Mouse (Mus musculus) testis, adult 2 months (tissue): Measurements from ENCODE around the gene Gabpa. TPM values are rescaled to one million over a fixed set of nuclear protein-coding genes. Genes with fewer than 3 reads are reported as not detected.

ENCODE experiments used
- H3K27ac ChIP-seq: fragments of 200-500 bp; 2 replicates; pipeline ENCODE4 v1.5.1; 2012; ENCODE audit warnings: low read depth, low read length; ENCODE audit not compliant: control insufficient read depth, insufficient read depth
- H3K27me3 ChIP-seq: fragments of 200-500 bp; 2 replicates; pipeline ENCODE4 v1.6.1; 2012; ENCODE audit warnings: mild to moderate bottlenecking, low read length, moderate library complexity; ENCODE audit not compliant: control insufficient read depth, insufficient read depth
- H3K36me3 ChIP-seq: fragments of 200-500 bp; 2 replicates; pipeline ENCODE4 v1.6.1; 2012; ENCODE audit warnings: mild to moderate bottlenecking, low read length; ENCODE audit not compliant: control insufficient read depth, insufficient read depth
- H3K4me1 ChIP-seq: fragments of 200-500 bp; 2 replicates; pipeline ENCODE4 v1.6.1; 2012; ENCODE audit warnings: low read length; ENCODE audit not compliant: control insufficient read depth, insufficient read depth
- H3K4me3 ChIP-seq: fragments of 200-500 bp; 2 replicates; pipeline ENCODE4 v1.5.1; 2012; ENCODE audit warnings: low read depth, mild to moderate bottlenecking, low read length, moderate library complexity, mixed read lengths; ENCODE audit not compliant: control insufficient read depth
- CTCF ChIP-seq: fragments of 200-500 bp; IDR thresholded peaks from 2 replicates; pipeline ENCODE4 v1.5.1; 2012; ENCODE audit warnings: low read depth, mild to moderate bottlenecking, inconsistent platforms, low read length, moderate library complexity; ENCODE audit not compliant: control insufficient read depth, insufficient read depth, insufficient replicate concordance
- POLR2A ChIP-seq: fragments of 200-500 bp; IDR thresholded peaks from 2 replicates; pipeline ENCODE4 v1.6.1; 2012; ENCODE audit warnings: low read depth, mild to moderate bottlenecking, inconsistent platforms, low read length, moderate library complexity; ENCODE audit not compliant: control insufficient read depth
- polyA plus RNA-seq: library from polyadenylated mRNA; depleted of rRNA; stranded (reverse); fragments of >200 nt; gene quantifications from 2 replicates; pipeline ENCODE4 v1.2.3, GENCODE M21; 2012; rRNA removed

Gabpa gene
- 5.7 and 7.6 TPM in 2 replicates for polyA plus RNA-seq

- H3K27me3 ChIP-seq = no peaks in the 10 kb centered on the region
- no peaks in the 10 kb centered on the region; the same call in 1 of the 2 replicates for H3K36me3 ChIP-seq
- H3K27ac ChIP-seq = peak within 1 kb of the TSS; percentile 93
- peak within 1 kb of the TSS; percentile 96 for H3K4me3 ChIP-seq
- TF ChIP-seq CTCF = no peak
- peak; percentile 85 for TF ChIP-seq POLR2A
- peaks cover 11% of the 10 kb centered on the region for H3K4me1 ChIP-seq
These were observed at the start of gene Gabpa for GRCm38 (mm10) chr16:84834745-84835440. Gene Gabpa, plus strand, starts transcription at chr16:84834925.

GRCm38 (mm10) chr16:84784966-84785365, 49.8 kb upstream of the Gabpa start:
- H3K36me3 ChIP-seq = no peaks in the 10 kb centered on the region
- TF ChIP-seq POLR2A (no peak), CTCF (no peak)
- no peaks in the 10 kb centered on the region for H3K4me1 ChIP-seq
- no peak overlapping the region for H3K27ac ChIP-seq
- H3K27me3 ChIP-seq = no peaks in the 10 kb centered on the region
- no peak overlapping the region for H3K4me3 ChIP-seq

DNA sequence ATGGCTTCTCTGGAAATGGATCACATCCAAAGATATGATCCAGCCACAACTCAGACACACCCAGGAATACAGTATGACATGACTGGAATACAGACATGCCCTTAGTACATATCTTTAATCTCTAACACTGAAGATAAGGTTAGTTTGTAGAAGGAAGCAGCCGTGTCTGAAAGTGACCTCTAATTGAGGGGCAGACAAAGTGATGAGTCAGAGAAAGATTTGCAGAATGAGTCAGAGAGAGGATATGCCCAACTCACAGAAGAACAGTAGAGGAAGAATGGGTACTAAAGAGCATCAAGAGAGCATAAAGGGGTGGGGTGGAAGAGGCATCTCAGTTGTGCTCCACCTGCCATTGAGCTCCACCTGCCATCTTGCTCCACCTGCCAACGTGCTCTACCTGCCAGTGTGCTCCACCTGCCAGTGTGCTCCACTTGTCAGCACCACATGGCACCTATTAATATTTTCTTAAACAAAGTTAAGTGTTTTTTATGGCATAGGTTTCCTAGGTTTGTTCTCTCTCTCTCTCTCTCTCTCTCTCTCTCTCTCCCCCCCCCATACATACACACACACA, 44.0 kb upstream of the Gabpa start:
- no peaks in the 10 kb centered on the region for H3K36me3 ChIP-seq
- peaks cover 4% of the 10 kb centered on the region; the same call in 1 of the 2 replicates for H3K4me1 ChIP-seq
- H3K27me3 ChIP-seq = no peaks in the 10 kb centered on the region
- TF ChIP-seq CTCF = no peak
- no peak for TF ChIP-seq POLR2A
- H3K4me3 ChIP-seq = no peak overlapping the region
- no peak overlapping the region for H3K27ac ChIP-seq

GRCm38 (mm10) chr16:84793401-84793800, 41.3 kb upstream of the Gabpa start:
- Histone ChIP-seq H3K4me3 (peak overlapping the region; percentile 86), H3K27me3 (no peaks in the 10 kb centered on the region), H3K36me3 (no peaks in the 10 kb centered on the region), H3K4me1 (peaks cover 4% of the 10 kb centered on the region; the same call in 1 of the 2 replicates), H3K27ac (no peak overlapping the region)
- TF ChIP-seq POLR2A = 0 out of 2 replicates have a peak, but pooled peaks have one; percentile 27
- no peak for TF ChIP-seq CTCF

DNA sequence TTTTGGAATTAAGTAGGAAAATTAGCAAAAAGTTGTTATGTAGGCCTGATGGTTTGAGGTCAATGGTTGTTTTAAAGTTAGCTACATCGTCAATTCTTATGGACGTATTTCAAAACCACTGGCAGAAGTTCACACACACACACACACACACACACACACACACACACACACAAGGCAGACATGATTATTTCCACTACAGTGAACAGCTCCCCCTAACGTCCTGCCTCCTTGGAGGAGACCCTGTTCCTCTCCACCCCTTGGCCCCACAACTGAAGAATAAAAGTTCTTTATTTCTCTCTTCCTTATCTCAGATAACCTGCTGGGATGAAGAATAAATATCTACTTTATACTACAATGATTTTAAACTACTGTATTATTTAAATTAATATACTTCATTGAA, 39.4 kb upstream of the Gabpa start:
- Histone ChIP-seq H3K27ac (no peak overlapping the region), H3K36me3 (no peaks in the 10 kb centered on the region), H3K4me1 (peaks cover 4% of the 10 kb centered on the region; the same call in 1 of the 2 replicates), H3K4me3 (no peak overlapping the region), H3K27me3 (no peaks in the 10 kb centered on the region)
- no peak for TF ChIP-seq CTCF
- TF ChIP-seq POLR2A = no peak

GRCm38 (mm10) chr16:84796678-84797077, 38.0 kb upstream of the Gabpa start:
- Histone ChIP-seq H3K36me3 (no peaks in the 10 kb centered on the region), H3K27ac (no peak overlapping the region), H3K27me3 (no peaks in the 10 kb centered on the region), H3K4me1 (peaks cover 4% of the 10 kb centered on the region; the same call in 1 of the 2 replicates), H3K4me3 (no peak overlapping the region)
- TF ChIP-seq POLR2A = no peak
- no peak for TF ChIP-seq CTCF

- Histone ChIP-seq H3K4me3 (no peak overlapping the region), H3K4me1 (no peaks in the 10 kb centered on the region), H3K36me3 (no peaks in the 10 kb centered on the region), H3K27ac (no peak overlapping the region), H3K27me3 (no peaks in the 10 kb centered on the region)
- TF ChIP-seq POLR2A (no peak), CTCF (no peak)
These were observed 34.7 kb upstream of the Gabpa start for GRCm38 (mm10) chr16:84800038-84800437.
